Mouse (Mus musculus) spleen, postnatal 14 days (tissue): Measurements from ENCODE around the gene Rsrc1.

ENCODE experiments used
- DNase-seq, 2 experiments: peaks; one replicate each; pipeline ENCODE4 v3.0.0; 2021 to 2022; ENCODE audit warnings: low spot score in 2 of 2

Gene Rsrc1

GRCm38 (mm10) chr3:66981101-66981661 is at the start of gene Rsrc1:
Gene Rsrc1, plus strand, starts transcription at chr3:66981390.
- DNase-seq = no peak

DNA sequence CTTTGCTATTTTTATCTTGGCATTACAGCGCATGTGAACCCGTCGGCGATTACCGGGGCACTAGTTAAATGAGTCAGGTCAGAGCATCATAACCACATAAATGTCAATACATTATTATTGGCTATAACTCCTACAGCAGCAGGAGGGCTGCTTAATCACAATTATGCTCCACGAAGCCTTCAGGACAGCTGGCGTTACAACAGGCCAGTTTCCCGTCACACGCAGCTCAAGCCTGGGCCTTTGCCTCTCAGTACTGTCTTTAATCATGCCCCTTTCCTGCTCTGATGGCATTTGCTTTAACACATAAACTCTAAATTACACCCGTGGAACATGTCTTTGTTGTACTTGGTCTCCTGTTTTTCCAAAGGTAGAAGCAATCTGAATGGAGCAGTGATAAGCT is 41.5 kb upstream of the Rsrc1 start:
- no peak for DNase-seq

DNA sequence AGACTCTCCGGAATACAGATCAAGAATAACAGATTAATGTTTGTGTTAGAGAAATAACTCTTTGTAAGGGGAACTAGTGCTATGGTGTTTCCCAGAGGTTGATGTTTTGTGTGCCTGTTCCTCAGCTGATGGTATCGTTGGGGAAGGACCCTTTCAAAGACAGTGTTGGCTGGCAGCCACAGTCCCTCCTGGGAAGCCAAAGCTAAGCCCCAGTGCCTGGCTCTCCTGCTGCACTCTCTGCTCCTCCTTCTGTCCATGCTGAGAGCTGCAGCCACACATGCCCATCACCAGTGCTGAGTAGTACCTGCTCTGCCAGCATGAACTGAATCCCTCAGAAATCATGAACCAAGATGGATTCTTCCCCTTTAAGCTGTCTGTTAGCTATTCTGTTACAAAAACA is 26.1 kb upstream of the Rsrc1 start:
- no peak for DNase-seq

DNA sequence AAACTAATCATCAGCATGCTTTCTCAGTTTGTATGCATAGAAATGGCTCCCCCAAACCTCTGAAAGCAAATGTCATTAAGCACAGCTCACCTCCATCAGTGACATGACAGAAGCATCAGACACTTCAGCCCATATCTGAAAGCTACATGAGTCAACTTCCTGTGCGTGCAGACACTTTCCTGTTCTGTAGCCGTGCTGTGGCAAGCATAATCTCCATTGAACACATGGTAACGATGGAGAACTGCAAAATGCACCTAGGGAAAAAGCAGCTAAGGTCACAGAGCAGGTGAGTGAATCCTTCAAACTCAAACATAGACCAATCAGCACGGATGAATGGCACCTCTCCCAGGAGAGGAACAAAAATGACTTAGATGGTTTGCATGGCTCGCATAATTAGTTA is 21.2 kb upstream of the Rsrc1 start:
- no peak for DNase-seq

- no peak for DNase-seq
Observed at GRCm38 (mm10) chr3:66964884-66965283, 16.3 kb upstream of the Rsrc1 start.

DNA sequence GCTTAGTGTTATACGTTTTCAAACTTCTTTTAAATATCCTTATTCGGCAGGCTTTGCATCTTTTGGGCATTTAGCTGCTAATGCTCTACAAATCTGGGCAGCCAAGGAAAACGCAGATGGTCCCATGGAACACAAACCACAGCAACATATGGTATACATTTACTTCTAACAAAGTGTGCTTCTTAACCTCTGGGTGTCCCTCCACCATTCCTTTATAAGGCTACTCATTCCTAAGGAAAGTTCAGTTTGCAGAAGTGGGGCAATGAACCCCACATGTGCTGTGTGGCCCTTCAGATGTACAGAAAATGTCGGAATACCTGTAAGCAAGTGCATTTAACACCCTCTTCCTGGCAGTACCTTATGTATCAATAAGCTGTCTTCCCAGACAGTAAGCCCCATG is 13.7 kb upstream of the Rsrc1 start:
- no peak for DNase-seq

DNA sequence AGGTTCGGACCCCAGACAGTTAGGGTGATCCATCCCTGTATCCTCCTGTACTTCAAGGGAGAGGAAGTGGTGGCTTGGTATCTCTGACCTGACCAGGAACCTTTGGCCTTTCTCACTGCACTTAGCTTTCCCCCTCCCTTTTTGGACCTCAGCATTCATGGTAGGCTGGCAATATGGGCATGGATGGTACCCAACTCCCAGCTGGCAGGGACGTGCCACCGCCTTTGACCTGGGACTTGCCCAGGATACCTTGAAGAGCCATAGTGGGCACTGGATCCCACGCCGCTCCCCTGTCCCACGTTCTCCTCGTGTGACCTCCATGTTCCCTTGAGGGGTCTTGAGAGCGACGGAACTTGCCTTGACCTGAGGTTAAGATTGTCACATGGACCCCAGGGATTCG is 10.9 kb upstream of the Rsrc1 start:
- DNase-seq = no peak

DNA sequence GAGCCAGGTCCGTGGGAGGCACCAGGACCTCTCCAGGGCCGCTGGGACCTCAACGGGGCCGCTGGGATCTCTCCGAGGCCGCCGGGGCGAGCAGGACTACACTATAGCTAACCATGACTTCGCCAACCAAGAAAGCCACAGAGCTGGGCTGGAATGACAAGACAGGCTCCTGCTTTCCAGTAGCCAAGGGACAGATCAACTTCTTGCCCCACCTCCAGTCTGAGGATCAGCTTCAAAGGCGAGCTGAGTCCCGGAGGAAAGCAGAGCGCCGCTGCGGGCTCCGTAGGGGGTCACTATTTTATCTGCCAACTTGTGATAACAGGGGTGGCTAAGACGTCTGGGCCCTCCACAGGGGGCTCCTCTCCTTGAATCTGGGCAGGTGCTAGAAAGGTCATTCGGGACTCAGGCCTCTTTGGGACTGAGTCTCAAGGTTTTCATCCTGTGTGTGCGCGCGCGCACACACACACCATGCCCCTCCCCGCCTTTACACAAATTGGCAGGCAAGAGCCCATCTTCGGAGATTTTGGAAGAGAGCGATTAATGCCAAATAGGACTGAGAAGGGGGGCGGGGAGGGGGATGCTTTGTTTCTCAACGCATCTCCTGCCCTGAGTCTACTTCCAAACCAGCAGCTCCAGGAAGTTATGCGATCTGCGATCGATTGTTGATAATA is 10.4 kb upstream of the Rsrc1 start:
- DNase-seq = no peak

DNA sequence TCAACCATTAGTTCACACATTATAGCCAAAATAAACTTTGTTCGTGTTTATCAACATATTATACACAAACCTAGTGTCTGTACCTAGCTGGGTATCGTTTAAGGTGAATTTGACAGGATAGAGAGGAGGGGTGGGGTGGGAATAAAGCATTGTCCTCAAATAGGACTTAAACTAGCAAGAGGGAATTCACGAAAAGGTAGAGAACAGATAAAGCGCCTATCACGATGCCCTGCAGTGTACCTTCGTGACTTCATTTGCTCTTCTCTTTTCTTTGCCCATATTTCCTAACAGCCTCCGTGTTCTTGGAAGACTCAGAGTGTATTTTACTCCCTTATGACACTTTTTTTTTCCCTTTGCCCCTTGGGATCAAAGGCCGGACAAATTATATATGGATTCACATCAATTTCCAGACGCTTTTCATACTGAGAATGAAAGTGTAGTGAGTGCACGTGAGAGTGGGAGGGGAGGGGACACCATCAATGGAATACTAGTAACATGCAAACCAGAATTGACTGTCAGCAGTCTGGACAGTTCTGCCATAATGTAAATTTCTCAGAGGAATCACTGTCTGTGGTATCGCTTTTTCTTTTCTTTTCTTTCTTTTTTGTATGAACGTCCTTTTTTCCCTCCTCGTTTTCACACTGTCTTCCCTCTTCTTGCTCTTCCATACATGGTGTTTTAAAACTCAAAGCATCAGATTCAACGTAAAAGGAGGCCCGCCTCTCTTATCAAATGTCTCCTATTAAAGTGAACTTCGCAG is 8.8 kb upstream of the Rsrc1 start:
- no peak for DNase-seq

DNA sequence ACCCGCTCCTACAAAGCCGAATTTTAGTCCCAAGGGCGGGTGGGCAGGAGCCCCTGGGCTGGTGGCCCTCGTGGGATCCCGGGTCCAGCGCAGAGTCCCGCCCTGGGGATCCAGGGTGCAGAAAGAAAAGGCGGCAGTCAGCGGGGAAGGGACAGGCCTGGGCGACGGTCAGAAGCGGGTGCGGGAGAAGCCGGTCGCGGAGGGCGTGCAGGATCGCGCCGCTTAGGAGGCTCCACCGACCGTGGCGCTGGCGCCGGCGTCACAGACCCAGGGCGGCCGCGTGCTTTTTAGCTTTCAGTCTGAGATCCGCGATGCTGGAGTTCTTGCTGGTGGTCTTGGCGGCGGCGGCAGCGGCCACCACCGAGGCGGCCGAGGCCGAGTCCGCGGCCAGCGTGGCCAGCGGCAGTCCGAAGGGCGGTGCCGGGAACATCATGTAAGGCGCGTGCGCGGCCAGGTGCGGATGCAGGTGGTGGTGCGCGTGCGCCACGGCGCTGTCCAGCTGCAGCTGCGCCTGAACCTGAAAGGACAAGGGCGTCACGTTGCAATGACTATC is 7.7 kb upstream of the Rsrc1 start:
- no peak for DNase-seq

- DNase-seq = no peak
Observed at GRCm38 (mm10) chr3:66974501-66974900, 6.7 kb upstream of the Rsrc1 start.

DNA sequence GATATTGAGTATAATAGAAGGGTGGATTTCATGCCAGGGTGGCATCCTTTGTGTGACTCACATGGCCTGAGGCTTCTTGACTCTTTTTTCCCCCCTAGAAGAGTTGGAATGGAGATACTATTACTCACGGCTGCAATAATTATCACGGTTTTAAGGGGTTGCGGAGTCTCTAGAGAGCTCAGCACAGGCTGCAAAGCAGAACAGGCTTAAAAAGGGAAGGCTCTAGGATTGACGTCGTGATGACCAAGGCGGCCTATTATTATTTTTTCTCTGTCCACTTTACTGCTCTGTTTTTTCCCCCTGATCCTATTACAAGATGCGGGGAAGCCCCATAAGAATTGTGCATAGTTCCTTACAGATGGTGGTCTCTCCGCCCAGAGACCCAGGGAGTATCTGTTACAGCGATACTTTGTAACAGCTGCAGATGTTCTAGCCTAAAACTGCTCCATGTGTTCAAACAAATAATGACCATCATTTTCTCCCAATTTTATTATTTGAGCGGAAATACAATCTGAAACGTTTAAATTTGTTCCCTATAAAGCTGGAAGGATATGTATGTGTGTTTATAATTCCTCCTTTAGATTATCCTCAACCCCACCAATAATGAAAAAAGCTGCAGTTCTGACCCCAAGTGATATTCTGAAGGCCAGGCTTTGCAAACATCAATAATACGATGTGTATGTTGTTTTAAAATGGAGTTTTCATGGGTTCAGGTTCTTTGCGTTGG is 4.1 kb upstream of the Rsrc1 start:
- no peak for DNase-seq

DNA sequence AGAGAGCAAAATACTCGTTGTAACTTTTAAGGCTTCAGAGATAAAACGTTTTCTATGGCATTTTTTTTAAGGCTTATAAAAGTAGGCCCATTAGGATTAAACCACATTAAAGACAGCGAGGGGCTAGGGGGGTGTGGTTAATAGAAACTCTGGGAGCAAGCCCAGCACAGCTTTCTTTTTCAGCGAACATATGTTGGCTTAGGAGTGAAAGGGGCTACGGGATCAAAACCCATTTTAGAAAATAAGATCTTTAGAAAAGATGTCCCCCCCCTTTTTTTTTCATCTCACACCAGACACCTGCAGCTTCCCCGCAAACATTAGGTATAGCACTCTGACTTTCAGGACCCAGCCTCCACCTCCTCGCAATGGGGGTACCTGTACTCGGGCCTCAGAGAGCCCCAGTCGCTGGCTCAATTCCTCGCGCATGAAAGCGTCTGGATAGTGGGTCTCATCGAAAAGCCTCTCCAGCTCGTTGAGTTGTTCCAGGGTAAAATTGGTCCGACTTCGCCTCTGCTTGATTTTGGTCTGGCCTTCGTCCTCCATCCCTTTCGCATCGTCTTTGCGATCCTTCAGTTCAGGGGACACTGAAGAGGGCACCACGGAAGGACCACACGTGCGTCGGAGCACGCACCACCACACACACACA is 3.3 kb upstream of the Rsrc1 start:
- no peak for DNase-seq

DNA sequence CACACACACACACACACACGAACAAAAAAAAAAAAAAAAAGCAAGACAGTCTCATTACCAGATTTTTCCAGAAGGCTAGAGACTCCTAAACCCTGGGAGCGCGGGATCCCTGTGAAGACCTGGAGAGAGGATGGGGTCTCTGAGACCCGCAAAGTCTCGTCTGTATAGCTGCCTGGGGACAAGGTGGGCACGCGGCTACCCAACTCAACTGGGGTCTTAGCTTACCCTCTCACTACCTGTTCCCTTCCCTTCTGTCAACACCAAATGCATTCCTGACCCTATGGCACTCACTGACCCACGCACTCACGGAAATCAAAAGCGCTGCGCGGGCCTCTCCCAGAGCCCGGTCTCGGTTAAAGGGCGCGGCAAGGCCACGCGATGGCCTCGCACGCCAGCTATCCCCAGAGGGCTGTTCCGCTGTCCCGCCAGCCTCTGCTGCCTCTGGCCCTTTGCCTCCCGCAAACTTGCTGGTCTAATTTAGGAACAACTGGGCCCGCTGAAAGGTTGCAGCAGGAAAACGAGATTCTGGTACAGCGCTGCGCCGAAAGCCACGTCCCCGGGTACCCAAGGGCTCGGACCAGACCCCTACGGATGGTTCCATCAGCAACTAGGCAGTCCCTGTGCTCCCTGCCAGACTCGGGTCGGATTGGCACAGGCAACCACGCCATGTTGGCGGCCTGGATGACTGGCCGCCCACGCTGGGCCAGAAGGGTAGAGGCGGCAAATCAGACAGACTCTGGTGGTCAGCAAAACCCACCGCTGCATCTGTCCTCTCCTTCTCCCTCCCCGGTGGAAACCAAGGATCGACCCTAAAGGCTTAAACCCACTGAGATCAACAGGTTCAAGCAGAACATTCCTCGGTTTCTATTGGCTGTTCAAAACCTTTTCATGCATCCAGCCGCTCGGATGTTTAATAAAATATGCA is 2.5 kb upstream of the Rsrc1 start:
- DNase-seq = no peak

DNA sequence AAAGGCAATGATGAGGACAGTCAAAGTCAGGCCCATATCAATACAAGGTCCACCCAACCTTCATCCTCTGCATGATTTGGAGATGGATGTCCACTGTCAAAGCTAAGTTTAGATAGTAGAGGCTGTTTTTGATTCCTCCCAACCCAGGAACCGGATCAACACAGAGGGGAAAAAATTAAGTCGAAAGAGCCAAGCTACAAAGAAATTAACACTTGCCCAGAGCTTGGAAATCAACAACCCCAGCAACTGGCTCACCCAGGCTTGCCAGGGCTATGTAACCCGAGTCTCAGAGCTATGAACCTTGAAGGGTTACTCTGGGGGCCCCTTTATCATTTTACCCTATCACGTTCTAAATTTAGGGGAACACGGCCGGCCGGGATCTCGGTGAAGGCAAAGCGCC is 1.7 kb upstream of the Rsrc1 start:
- DNase-seq = no peak

- DNase-seq = no peak
Observed at GRCm38 (mm10) chr3:66980111-66980975, 847 bp upstream of the Rsrc1 start.

DNA sequence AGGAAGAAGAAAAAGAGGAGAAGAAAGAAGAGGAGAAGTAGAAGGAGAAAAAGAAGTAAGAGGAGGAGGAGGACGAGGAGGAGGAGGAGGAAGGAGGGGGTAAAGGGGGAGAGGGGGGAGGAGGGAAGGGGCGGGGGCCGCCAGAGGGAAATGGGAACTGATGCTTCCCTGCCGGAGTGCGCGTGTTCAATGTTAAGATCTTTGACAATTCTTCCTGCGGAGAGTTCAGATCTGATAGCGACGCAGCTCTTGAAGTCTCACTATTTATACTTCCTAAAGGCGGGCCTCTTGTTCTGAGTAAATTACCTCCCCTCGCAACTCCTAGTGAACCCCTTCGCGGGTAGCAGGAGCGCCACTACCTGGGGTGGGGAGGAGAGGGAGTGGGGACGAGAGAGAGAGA is 516 bp downstream of the Rsrc1 start, which contains the start of gene Shox2:
Gene Shox2 (minus strand): TSS at position 66 of the 400 bp plus-strand sequence.
- DNase-seq = no peak

DNA sequence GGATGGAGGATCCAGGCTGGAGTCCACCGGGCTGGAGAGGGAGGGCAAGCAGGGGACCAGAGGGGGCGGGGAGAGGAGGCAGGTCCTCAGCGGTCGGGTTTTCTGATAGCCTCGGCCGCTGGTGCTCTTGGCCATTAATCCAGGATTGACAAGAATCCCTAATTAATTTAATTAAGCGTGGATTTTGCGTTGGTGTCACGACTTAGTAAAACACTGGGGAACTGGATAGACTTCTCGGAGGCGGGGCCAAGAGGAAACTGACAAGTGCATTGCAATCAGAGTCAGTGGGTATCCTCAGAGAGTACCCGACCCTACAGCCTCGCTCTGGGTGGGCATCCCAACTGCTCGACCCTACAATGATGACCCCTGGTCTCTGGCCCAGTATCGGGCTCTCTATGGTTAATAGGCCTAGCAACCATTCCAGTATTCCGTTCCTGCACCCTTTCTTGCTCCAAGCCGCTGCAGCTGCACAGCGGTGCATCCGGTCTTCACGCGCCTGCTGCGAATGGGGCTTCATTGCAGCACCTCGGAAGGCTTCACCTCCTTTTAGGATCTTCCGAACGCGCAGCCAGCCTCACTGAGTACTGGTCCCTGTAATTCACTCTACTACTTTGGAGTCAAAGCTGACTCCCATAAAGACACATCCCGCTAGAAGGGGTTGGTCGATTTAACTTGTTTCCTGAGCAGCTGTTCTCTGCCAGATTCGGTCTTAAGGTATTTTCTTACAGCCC is 1.2 kb downstream of the Rsrc1 start:
- DNase-seq = no peak

GRCm38 (mm10) chr3:66983481-66983880 is 2.3 kb downstream of the Rsrc1 start:
- DNase-seq = no peak
